Mouse (Mus musculus) heart, adult 2 months (tissue): ENCODE measurements around the gene Kcnk13.

Experiments used
- CTCF ChIP-seq: fragments of 200-600 bp; IDR thresholded peaks from 2 replicates; pipeline ENCODE4 v1.8.1; 2022; ENCODE audit warnings: antibody characterized with exemption, mild to moderate bottlenecking, moderate library complexity
- EP300 ChIP-seq: fragments of 200-500 bp; IDR thresholded peaks from 2 replicates; pipeline ENCODE4 v1.6.1; 2011; ENCODE audit warnings: low read depth, low read length, control low read depth; ENCODE audit not compliant: insufficient read depth
- POLR2A ChIP-seq: fragments of 200-500 bp; IDR thresholded peaks from 2 replicates; pipeline ENCODE4 v1.6.1; 2011; ENCODE audit warnings: mild to moderate bottlenecking, low read depth, low read length, control low read depth; ENCODE audit not compliant: insufficient read depth

DNA sequence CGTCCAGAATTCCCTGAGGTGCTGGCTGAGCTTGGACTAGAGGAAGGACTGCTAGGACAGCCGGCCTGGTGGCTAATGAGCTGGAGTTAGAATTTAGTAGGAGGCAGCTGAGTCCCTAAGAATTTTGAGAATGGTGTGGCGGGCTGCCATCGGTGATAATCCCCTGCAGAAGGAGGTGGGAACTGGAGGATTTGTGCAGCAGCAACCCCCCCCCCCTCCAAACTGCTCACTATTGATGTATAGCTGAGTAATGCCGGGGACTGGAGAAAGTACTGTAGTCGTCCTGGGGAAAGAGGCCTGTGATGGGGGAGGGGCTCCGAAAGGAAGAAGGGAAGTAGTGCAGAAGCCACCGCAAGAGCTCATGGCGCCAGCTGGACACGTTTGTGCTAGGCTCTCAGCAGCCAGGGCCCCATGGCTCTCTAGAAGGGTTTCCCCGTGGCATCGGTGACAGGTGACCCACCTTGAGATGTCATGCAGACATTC is 2.6 kb downstream of the Kcnk13 start:
- no peak for TF ChIP-seq CTCF
- no peak for TF ChIP-seq POLR2A
- TF ChIP-seq EP300: no peak
